Mouse (Mus musculus) 3T3-L1 (cell line): ENCODE data around the gene Coro6.
A peak's percentile ranks its signal among the peaks of the same experiment; 100 is the strongest.

Experiments
- DNase-seq: peaks from one replicate; pipeline ENCODE4 v3.0.0-alpha.2; 2015; ENCODE audit warnings: low read depth, low spot score

Coro6 gene

GRCm38 (mm10) chr11:77493512-77494343 is 31.5 kb downstream of the Coro6 start, which contains the start of gene Git1:
TSS of gene Git1 (plus strand) at chr11:77493562.
- peak; percentile 70 for DNase-seq

GRCm38 (mm10) chr11:77494344-77494676 is 32.1 kb downstream of the Coro6 start:
- no peak for DNase-seq

- no peak for DNase-seq
Measured at GRCm38 (mm10) chr11:77494782-77495181, 32.6 kb downstream of the Coro6 start.

GRCm38 (mm10) chr11:77495507-77495906 is 33.3 kb downstream of the Coro6 start:
- DNase-seq: no peak

- peak; percentile 79 for DNase-seq
Measured at GRCm38 (mm10) chr11:77497341-77497756, 35.1 kb downstream of the Coro6 start.

- no peak for DNase-seq
Measured at GRCm38 (mm10) chr11:77497851-77498250, 35.6 kb downstream of the Coro6 start.

- no peak for DNase-seq
Measured at GRCm38 (mm10) chr11:77498261-77499139, 36.3 kb downstream of the Coro6 start.

- no peak for DNase-seq
Measured at GRCm38 (mm10) chr11:77499354-77499753, 37.1 kb downstream of the Coro6 start.

GRCm38 (mm10) chr11:77500361-77501325 is 38.4 kb downstream of the Coro6 start:
- DNase-seq: no peak

- peak; percentile 90 for DNase-seq
Measured at GRCm38 (mm10) chr11:77501392-77501791, 39.2 kb downstream of the Coro6 start.

- DNase-seq: no peak
Measured at GRCm38 (mm10) chr11:77501971-77502370, 39.8 kb downstream of the Coro6 start.

- DNase-seq: no peak
Measured at GRCm38 (mm10) chr11:77502481-77502880, 40.3 kb downstream of the Coro6 start.

GRCm38 (mm10) chr11:77503511-77503910 is 41.3 kb downstream of the Coro6 start:
- DNase-seq: peak; percentile 70

- no peak for DNase-seq
Measured at GRCm38 (mm10) chr11:77504377-77504776, 42.2 kb downstream of the Coro6 start.

- no peak for DNase-seq
Measured at GRCm38 (mm10) chr11:77505291-77505980, 43.2 kb downstream of the Coro6 start.

- DNase-seq: no peak
Measured at GRCm38 (mm10) chr11:77506273-77506672, 44.1 kb downstream of the Coro6 start.

- DNase-seq: no peak
Measured at GRCm38 (mm10) chr11:77506941-77507340, 44.7 kb downstream of the Coro6 start.

GRCm38 (mm10) chr11:77507426-77507825 is 45.2 kb downstream of the Coro6 start:
- DNase-seq: no peak

GRCm38 (mm10) chr11:77508068-77509021 is 46.1 kb downstream of the Coro6 start:
- DNase-seq: peak; percentile 54

GRCm38 (mm10) chr11:77511336-77511735 is 49.1 kb downstream of the Coro6 start:
- no peak for DNase-seq
